Mouse (Mus musculus) monocyte, adult 5-6 weeks (primary cell): ENCODE results near the gene Tcf3. TPM values are rescaled to one million over a fixed set of nuclear protein-coding genes. Genes with fewer than 3 reads are reported as not detected.

ENCODE experiments used
- ATAC-seq: fragments of 153-309, 156-312 bp; replicated peaks from 2 replicates; pipeline ENCODE4 v1.8.0; 2017; ENCODE audit warnings: mild to moderate bottlenecking; ENCODE audit not compliant: low TSS enrichment, insufficient number of reproducible peaks, severe bottlenecking, poor library complexity, low FRiP score
- total RNA-seq: library from RNA; stranded (forward); fragments of 200-1000, 200-491, 200-594 nt; gene quantifications from 3 replicates; pipeline ENCODE4 v1.2.3, GENCODE M21; 2017

Gene Tcf3
- total RNA-seq, 1 experiment from 2014 or later: 18.9 TPM

DNA sequence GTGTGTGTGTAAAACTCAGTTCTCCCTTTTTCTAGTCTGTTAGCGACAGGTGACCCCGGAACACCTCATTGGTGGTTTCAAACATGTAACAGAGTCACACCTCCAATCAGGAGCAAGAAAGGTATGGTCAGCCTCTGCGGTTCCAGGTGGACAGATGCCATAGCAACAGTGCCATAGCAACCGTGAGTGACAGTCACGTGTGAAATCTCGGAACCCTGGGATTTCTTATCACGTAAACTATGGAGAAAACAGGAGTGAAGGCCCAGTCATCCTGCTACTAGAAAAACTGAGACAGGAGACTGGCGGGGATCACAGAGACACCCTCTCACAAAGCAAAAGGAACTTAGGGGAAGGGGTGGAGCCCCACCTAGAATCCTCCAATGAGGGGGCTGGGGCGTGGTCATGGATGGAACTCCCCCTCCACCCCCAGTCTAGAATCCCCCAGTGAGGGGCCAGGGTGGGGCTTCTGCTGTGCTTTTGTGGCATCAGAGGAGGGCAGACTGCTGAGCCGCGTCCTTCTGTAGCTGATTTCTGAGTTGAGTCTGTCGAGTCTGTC, 62.0 kb downstream of the Tcf3 start:
- no peak for ATAC-seq

- ATAC-seq: no peak
These were observed 63.3 kb downstream of the Tcf3 start for GRCm38 (mm10) chr10:80369995-80370747.

DNA sequence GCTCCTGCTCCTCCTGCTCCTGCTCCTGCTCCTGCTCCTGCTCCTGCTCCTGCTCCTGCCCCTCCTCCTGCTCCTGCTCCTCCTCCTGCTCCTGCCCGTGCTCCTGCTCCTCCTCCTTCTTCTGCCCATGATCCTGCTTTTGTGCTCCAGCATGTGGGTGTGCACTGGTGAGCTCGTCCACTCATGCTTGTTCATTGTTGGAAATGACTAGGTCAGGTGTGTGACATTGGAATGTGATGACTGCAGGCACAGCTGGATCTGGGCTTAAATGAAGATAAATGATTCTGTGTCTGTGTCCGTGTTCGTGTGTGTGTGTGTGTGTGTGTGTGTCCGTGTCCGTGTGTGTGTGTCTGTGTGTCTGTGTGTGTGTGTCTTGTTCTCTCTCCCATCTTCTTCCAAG, 65.1 kb downstream of the Tcf3 start:
- no peak for ATAC-seq

- no peak for ATAC-seq
These were observed 65.5 kb downstream of the Tcf3 start for GRCm38 (mm10) chr10:80367954-80368353.

GRCm38 (mm10) chr10:80365736-80366135, 67.7 kb downstream of the Tcf3 start:
- ATAC-seq: no peak

- no peak for ATAC-seq
These were observed 69.7 kb downstream of the Tcf3 start for GRCm38 (mm10) chr10:80363734-80364133.

Other genes with a start within 250 kb of the Tcf3 start
- 43.7 to 46.7 TPM (median 46.2 TPM) in 3 replicates for gene Mum1, start 207.2 kb downstream of the Tcf3 start, total RNA-seq
- 60.9 to 74.8 TPM (median 61.4 TPM) in 3 replicates for gene Ndufs7, start 184.5 kb downstream of the Tcf3 start, total RNA-seq
- gene Gamt, start 172.6 kb downstream of the Tcf3 start, total RNA-seq: 3.8 to 4.7 TPM in 2 of 3 replicates, not detected in the other
- 85.1 to 132 TPM (median 92.5 TPM) in 3 replicates for gene Dazap1, start 172.2 kb downstream of the Tcf3 start, total RNA-seq
- gene Rps15, start 141.2 kb downstream of the Tcf3 start, total RNA-seq: 1,267 to 1,604 TPM (median 1,393 TPM) in 3 replicates
- gene Apc2, start 137.7 kb downstream of the Tcf3 start, total RNA-seq: 2.3 TPM in 1 of 3 replicates, not detected in the others
- gene 2310011J03Rik, start 113.1 kb downstream of the Tcf3 start, total RNA-seq: 23.5 to 28.1 TPM (median 27.6 TPM) in 3 replicates
- 0.57 TPM in 1 of 3 replicates, not detected in the others for gene Pcsk4, start 104.1 kb downstream of the Tcf3 start, total RNA-seq
- not detected in 3 replicates for gene Reep6, start 103.7 kb downstream of the Tcf3 start, total RNA-seq
- gene Adamtsl5, start 85.2 kb downstream of the Tcf3 start, total RNA-seq: 0.10 to 0.43 TPM in 2 of 3 replicates, not detected in the other
- gene Plk5, start 77.2 kb downstream of the Tcf3 start, total RNA-seq: not detected in 3 replicates
- 4.1 to 5.3 TPM (median 5.2 TPM) in 3 replicates for gene Mex3d, start 46.0 kb downstream of the Tcf3 start, total RNA-seq
- 11.4 to 34.6 TPM (median 18.6 TPM) in 3 replicates for gene Mbd3, start 34.1 kb downstream of the Tcf3 start, total RNA-seq
- gene Uqcr11, start 26.8 kb downstream of the Tcf3 start, total RNA-seq: 56.9 to 82.5 TPM (median 76.8 TPM) in 3 replicates
- not detected in 3 replicates for gene Onecut3, start 61.2 kb upstream of the Tcf3 start, total RNA-seq
- gene Atp8b3, start 105.5 kb upstream of the Tcf3 start, total RNA-seq: 1.0 to 1.6 TPM in 2 of 3 replicates, not detected in the other
- gene Rexo1, start 127.9 kb upstream of the Tcf3 start, total RNA-seq: 21.1 to 32.2 TPM (median 24.1 TPM) in 3 replicates
- gene Klf16, start 143.7 kb upstream of the Tcf3 start, total RNA-seq: 5.1 to 8.5 TPM (median 8.2 TPM) in 3 replicates
- gene Abhd17a, start 156.7 kb upstream of the Tcf3 start, total RNA-seq: 15.2 to 20.8 TPM (median 17.0 TPM) in 3 replicates
- 6.0 to 11.2 TPM (median 7.9 TPM) in 3 replicates for gene Scamp4, start 169.2 kb upstream of the Tcf3 start, total RNA-seq
- gene Adat3, start 169.2 kb upstream of the Tcf3 start, total RNA-seq: 1.8 TPM in 1 of 3 replicates, not detected in the others
- 0.78 to 1.0 TPM in 2 of 3 replicates, not detected in the other for gene Gm49322, start 172.4 kb upstream of the Tcf3 start, total RNA-seq
- gene Csnk1g2, start 189.2 kb upstream of the Tcf3 start, total RNA-seq: 174 to 193 TPM (median 192 TPM) in 3 replicates
- gene Btbd2, start 223.4 kb upstream of the Tcf3 start, total RNA-seq: 14.6 to 23.9 TPM (median 23.1 TPM) in 3 replicates
- 56.7 to 115 TPM (median 94.0 TPM) in 3 replicates for gene Mknk2, start 244.5 kb upstream of the Tcf3 start, total RNA-seq